Mouse (Mus musculus): Measurements from ENCODE around the gene Slc25a31.

The Slc25a31 gene

GRCm38 (mm10) chr3:40708655-40709054 lies at the start of gene Slc25a31:
Gene Slc25a31, plus strand, starts transcription at chr3:40708855.
- DNase-seq: no peak

DNA sequence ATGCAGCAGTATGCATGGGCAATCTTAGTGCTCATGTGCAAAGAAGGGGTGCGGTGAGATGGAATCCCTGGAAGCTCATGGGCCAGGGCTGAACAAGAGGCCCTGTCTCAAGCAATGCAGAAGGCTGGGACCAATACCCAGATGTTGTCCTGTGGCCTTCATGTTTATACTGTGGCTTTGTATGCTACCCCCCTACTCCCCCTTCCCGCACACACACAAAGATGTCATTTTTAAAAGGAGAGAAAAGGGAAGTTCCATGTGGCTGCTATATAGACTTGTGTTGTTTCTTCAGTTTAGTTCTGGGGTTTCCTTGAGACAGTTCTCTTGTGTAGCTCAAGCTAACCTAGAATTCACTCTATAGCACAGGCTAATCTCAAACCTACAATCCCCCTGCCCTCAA lies 48.4 kb upstream of the Slc25a31 start:
- no peak for DNase-seq

DNA sequence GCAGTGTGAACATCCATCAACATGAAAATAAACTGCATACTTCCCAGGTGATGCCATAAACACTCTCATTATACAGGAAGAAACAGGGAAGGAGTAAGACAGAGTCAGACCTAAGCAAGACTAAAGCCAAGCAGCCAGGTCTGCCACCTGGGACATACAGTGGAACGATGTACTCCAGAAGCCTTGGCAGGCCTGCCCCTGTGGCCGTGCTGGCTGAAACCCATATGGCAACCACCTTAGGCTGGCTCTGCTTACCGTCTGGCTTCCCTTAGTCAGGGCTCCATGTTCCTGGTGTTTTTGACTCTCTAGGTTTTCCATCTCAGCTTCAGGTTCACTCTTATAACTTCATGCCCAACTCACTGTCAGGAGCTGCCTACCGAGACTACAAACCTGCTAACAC lies 42.5 kb upstream of the Slc25a31 start:
- DNase-seq: no peak

DNA sequence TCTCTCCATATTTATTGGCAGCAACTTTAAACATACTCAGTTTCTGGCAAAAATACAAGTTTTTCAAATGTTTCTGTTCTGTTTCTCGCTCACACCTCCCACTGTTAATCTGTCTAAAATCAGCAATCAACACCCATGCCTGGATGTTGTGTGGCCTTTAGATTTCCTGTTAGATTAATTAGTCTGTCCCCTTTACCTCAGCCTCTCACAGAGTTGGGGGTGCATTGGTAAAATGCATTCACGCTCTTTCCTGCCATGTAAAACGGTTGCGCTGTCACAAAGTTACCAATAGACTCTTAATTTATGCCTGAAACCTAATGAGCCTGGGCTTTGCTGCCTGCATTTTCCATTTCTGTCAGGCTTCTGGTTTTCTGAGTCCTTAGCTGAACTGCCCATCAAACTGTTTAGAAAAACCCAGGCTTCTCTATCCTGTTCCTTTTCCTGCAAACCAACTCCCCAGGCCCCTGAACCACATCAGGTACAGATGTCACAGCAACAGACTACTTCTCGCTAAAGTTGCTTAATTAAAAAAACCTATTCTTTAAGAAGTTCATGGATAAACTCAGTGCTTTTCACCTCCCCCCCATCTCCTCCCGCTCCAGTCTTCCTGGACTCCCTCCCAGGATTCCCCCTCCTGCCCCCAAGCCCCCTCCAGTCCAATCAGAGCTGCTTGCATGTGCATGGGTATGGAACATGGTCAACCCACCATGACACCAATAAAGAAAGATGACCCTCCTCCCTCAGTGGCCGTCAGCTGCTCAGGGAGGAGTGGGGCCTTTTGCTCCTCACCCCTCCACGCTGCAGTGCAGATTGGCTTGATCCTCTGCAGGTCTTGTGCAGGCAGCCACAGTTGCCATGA lies 41.6 kb upstream of the Slc25a31 start:
- no peak for DNase-seq

DNA sequence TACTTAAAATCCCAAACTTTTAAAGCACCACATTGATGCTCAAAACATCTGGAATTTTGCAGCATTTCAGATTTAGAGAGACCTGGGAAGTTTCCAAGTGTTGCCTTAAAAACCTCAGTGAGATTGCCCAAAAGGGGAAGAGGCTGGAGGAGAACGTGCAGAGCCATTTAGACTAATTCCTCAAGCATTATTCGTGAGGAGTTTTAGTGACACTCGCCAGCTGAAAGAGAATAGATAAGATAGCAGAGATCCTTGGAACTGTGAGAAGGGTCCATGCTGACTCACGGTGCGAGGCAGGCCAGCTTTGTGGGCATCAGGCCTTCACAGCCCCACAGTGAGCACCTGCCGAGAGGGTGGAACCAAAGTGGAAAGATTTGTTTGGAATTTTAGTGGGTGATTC lies 39.8 kb upstream of the Slc25a31 start:
- DNase-seq: no peak

GRCm38 (mm10) chr3:40669395-40669794 lies 39.3 kb upstream of the Slc25a31 start:
- DNase-seq: no peak

DNA sequence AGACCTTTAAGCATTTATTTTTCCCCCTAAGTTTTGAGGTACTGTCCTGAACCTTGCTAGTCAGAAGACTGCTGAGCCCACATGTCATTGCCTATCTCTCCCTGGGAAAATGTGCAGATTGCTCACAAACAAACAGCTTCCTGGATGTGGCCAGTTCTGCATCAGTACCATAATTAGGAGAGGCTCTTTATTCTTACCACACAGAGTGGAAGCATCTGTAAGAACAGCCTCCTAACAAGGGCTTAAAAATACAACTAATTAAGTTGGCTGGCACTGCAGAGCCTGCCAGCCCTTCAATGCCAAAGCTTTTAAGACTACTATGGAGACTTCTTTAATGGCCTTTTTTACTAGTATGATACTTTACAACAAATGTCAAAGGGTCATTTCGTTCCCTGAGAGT lies 35.1 kb upstream of the Slc25a31 start:
- DNase-seq: no peak

- DNase-seq: no peak
Measured at GRCm38 (mm10) chr3:40674873-40675405, 33.7 kb upstream of the Slc25a31 start.

- DNase-seq: no peak
Measured at GRCm38 (mm10) chr3:40678856-40679255, 29.8 kb upstream of the Slc25a31 start.

DNA sequence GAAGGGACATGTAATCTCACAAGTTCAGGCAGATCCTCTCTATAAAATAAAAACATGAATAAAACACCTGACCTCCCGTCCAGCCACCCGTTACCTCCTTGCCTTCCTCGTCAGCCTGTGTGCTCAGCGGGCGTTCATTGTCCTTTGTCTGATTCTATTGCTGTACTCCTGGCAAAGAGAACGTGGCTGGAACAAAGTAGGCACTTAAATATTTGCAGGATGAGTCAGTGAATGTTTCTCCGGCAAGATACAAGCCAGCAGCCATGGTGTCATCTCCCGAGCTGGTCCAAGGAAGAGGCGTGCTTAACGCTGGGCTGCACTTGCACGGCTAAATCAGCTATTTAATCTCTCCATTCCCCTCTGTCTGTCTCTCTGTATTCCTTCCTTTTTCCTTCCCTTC lies 26.3 kb upstream of the Slc25a31 start:
- no peak for DNase-seq

DNA sequence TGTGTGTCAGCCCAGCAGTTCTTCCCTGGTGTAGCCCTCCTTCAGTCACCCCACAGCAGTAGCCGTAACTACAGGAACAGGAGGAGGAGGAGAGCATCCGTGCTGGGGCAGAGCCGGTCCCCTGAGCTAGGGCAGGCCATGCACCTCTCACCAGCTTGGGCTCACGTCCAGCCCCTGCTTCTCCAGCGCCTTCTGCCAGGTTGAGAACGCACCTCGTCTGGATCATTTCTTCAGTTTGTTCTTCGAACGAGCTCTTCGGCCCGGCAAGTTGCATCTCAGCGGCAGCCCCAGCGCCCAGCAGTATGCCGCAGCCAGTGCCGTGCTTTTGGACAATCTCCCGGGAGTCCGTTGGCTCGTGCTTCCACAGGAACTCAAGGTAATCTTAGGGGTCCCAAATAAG lies 25.5 kb upstream of the Slc25a31 start:
- DNase-seq: no peak

DNA sequence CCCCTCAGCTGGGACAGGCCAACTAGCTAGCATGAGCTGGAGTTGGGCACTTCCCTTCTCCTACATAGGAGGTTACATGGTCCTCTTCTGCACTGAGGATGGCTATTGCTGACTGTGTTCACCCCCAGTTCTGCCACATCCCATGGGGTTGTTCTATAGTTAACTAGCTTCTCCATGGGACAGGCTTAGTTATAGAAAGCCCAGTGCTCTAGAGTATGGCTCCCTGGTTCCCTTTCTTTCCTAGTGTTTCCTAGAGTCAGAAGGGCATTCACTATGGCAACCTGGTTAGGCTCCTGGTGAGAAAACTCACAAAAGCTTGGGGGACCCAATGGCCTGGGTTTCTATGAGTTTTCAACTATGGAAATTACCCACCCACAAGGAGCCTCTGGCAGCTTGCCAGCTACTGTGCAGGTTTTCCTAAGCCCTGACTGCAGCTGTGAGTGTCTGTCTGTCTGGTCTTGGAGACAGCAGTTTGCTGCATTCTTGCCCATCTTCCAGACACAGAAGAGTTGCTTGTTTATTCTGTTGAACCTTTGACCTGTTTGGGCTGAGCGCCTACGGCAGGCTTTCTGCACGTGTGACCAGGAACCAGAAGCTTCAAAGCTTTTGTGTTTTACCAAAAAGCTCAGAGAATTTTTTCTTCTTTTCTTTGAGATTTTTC lies 22.7 kb upstream of the Slc25a31 start:
- DNase-seq: no peak

GRCm38 (mm10) chr3:40686836-40687235 lies 21.8 kb upstream of the Slc25a31 start:
- no peak for DNase-seq

- no peak for DNase-seq
Measured at GRCm38 (mm10) chr3:40687588-40687987, 21.1 kb upstream of the Slc25a31 start.

GRCm38 (mm10) chr3:40691566-40691965 lies 17.1 kb upstream of the Slc25a31 start:
- no peak for DNase-seq

- DNase-seq: no peak
Measured at GRCm38 (mm10) chr3:40693435-40693834, 15.2 kb upstream of the Slc25a31 start.

- DNase-seq: no peak
Measured at GRCm38 (mm10) chr3:40693960-40694359, 14.7 kb upstream of the Slc25a31 start.

- no peak for DNase-seq
Measured at GRCm38 (mm10) chr3:40694438-40694837, 14.2 kb upstream of the Slc25a31 start.

- DNase-seq: no peak
Measured at GRCm38 (mm10) chr3:40695162-40695561, 13.5 kb upstream of the Slc25a31 start.

DNA sequence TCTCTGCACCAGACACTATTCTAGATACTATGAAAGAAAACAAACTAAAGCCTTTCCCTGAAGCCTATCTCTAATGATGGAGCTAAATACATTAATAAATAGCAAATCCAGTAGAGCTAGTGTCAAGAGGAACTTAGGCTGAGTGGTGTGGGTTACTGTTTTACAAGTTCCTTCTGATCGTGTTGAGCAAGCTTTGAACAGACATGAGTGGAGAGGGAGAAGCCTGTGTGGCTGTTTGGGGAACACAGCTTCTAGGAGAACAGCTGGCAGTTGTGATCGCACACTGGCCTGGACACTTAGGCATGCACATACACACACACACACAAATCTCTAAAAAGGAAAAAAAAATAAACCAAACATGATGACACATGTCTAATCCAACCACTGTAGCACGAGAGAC lies 9.8 kb upstream of the Slc25a31 start:
- DNase-seq: no peak

GRCm38 (mm10) chr3:40704816-40705430 lies 3.7 kb upstream of the Slc25a31 start:
- peak; percentile 55 for DNase-seq

DNA sequence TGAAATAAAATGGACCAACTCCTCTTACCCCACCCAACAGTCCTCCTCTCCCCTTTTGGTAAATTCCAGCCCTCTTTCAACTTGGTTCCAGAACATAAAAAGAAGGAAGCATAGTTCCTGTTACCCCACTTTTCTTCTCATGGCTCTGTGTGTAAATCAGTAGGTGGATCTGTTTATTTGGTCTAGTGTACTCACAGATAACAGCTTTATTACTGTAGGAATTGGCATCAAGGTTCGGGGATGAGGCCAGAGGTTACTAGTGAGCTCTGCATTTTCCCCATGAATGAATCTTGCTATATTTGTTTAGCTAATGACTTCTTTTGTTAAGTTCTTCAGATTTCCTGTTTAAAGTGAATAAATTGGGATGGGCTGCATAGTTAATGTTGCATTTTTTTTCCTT lies 7.4 kb downstream of the Slc25a31 start:
- no peak for DNase-seq

DNA sequence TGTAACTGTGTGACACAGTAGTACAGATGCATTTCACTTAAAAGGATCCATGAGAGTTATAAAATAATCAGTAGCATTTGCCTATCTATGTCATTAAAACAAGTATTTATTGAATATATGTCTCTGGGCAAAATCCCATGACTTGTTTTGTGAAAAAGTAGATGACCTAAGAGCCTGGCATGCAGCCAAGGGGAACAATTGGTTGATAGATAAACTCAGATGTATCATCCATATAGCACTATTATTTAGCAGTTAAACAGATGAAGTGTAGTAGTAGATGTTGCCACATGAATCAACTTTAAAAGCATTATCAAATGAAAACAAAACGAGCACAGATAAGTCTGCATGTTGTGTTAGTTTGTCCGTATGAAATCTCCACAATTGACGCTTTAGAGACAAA lies 10.4 kb downstream of the Slc25a31 start:
- no peak for DNase-seq

Measured in kidney, adult 9 months (tissue).